Mouse (Mus musculus): ENCODE measurements around the gene Rcor1.

The Rcor1 gene

DNA sequence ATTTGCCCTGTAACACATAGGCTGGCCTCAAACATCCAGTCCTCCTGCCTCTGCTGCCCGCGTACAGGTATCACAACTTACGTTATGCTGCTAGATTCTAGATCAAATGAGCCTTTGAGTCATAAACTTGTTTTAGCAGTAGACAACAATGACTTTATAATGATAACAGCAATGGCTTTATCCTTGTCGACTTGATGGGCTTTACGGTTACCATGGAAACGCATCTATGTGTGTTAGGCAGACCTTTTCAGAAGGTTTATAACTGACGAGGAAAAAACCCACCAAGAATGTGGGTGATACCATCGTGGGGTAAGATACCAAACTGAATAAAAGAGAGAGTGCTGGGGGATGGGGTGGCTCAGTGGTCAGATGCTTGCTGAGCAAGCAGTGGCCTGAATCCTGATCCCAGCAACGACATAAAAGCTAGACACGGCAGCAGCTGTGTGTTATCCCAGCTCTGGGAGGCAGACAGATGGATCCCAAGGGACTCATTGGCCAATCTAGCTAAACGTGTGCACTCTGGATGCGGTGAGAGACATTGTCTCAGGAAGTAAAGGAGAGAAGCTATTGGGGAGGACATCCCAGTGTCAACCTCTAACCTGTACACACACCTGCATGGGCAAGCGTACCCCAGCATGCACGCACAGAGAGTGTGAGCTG is 85.6 kb downstream of the Rcor1 start:
- no peak for DNase-seq (ENCODE audit: low read depth, low spot score)

DNA sequence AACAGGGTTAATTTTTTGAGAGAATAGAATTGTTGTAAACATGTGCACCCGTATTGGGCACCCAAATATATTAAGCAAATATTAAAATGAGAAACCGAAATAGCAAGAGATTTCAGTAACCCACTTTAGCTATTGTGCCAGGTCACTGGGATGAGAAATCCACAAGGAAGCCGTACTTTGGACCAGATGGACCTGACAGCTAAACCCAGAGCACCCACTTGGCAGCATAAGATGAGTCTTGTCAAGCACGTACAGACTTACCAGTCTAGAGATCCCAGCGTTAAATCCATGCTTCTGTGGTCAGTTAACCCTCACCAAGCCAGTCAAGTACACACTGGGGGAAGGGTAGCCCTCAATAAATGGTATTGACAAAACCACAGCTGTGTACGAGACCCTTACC is 86.5 kb downstream of the Rcor1 start:
- DNase-seq (ENCODE audit: low read depth, low spot score) = no peak

DNA sequence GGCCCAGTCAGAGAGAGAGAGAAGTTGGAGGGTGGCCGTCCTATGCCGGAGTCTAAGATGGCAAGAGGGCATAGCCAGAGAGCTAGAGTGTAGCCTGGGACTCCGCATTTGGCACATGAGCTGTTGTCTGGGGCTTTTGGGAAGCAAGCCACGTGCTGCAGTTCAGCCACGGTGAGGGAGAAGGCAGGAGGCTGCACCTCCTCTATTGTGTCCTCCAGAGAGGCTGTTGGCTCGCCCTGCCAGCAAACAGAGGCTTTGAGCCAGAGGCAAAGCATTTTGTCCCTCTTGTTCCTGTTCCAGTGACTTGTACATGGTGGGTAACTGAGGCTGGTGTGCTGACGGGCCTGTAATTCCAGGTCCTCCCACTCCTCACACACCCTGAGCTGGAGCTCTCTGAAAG is 95.0 kb downstream of the Rcor1 start:
- no peak for DNase-seq (ENCODE audit: low read depth, low spot score)

DNA sequence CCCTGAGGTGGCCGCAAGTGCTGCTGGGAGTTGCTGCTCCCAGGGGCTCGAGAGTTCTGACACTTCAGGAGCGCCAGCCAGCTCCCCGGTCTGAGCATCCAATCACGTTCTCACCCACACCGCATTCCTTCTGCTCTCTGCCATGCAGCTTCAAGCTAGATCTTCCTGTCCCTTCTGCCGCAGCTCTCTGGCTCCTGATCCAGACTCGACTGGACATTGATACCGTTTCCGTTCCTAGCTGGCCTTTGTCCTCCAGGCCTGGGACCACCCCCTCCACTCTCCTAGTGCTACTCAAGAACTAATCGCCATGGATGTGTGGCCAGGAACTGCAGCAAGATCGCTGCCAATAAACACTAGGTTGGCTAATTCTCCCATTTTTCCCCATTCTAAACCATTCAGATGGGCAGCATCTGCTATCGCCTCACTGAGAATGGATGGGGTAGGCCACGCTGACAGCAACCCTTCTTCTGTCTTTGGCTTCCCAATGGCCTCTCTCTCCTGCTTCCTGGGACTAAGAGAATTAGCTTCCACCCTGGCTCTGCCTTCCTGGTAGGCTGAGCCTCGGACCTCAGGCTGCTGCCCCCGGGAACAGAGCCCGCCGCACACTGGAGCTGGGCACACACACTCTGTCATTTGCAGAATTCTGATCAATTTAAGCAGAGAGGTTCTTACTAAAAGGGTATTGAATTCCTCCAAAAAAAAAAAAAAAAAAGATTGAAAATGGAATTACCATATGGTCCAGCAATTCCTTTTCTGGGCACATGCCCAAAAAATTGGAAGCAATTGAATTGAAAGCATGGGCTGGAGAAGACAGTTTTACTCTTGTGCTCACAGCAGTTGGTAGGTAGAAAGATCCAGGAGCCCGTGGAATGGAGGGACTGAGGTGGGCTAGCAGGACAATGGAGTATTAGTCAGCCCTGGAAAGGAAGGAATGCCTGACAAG is 95.9 kb downstream of the Rcor1 start:
- no peak for DNase-seq (ENCODE audit: low read depth, low spot score)

DNA sequence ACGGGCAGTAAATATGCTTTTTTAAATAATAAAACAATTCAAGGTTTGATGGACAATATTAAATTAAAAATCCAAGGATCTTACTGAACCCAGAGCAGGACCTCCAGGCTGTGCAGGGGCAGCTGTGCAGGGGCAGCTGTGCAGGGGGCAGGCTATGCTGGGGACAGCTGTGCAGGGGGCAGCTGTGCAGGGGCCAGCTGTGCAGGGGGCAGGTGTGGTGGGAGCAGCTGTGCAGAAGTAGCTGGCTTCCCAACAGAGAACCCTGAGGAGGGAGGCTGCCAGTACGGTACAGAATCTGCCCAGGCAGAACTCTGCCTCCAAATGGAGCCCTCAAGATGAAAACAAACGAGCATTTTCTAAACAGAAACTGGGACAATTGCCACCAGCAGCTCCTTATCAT is 96.8 kb downstream of the Rcor1 start:
- DNase-seq (ENCODE audit: low read depth, low spot score) = no peak

DNA sequence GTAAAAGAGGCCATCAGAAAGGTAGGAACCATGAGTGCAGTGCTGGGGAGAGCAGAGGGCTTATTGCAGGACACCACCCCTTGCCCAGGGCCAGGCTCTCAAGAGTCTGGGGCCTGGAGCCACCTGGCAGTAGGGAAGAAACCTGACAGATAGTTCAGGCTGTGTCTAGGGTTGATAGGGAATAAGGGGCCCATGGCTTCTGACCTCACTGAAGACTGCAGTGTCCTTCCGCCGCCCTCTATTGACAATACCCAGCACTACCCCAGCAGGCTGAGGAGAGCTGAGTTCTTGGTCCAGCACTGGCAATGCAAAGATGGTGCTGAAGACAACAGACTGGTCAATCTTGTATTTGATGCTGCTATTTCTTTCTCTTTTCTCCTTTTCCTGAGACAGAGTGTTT is 97.9 kb downstream of the Rcor1 start:
- no peak for DNase-seq (ENCODE audit: low read depth, low spot score)

DNA sequence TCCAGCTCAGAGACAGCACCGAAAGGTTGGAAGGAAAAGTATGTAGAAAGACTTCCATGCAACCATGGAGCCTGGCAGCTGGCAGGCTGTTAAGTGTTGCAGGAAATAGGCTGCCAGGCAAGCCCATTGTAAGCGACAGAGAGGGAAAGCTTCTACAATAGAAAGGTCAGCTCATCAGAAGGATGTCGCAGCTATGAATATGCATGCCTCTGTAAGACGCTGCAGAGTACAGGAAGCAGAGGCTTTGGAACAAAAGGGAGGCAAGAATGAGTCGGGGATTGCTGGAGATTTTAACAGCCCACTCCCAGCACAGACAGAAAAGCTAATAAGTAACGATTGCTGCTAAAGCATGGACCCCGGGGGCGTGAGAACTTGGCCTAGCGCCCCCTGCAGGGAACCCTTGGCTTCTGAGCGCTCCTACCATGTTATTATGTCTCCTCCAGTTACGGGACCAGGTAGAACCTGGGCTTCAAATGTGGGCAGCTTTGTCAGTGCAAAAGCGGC is 103.9 kb downstream of the Rcor1 start:
- no peak for DNase-seq (ENCODE audit: low read depth, low spot score)

DNA sequence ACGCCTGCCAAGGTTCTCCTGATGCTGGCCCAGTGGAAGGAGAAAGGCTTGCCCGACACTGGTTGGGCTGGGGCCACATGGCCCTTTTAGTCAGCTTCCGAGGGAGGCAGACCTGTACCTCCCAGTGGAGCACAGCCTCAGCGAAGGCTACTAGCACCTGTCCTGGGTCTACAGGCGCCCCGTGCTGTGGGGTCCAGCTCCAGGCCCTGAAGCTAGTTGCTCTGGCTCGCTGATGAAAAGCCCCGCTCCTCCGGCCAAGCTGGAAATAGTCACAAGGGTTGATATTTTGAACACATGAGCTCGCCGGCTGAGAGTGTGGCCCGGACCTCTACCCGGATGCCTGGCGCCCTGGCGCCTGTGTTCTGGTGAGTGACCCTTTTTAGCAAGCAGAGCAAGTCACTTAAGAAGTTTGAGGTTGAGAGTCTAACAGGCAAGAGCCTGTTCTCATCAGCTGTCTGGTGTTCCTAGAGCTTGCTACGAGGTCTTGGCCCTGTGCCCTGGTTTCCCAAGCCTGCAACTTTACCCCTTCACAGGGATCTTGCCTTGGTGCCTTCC is 104.4 kb downstream of the Rcor1 start:
- no peak for DNase-seq (ENCODE audit: low read depth, low spot score)

DNA sequence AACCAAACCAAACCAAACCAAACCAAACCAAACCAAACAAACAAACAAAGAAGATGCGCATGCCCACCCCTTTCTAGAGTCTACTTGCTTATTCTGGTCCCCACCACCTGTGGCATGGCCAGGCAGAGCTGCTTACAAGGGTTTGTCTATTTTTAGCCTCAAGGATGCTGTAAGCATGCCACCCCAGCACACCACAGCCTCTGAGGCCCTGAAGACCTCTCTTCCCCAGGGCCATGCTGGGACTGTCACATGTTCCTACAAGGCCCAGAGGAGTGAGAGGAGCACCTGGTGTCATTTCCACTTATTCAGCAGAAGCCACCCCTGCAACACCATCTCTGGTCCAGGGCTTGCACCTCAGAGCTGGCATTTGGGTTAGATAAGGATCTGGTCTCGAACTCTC is 105.4 kb downstream of the Rcor1 start:
- no peak for DNase-seq (ENCODE audit: low read depth, low spot score)

DNA sequence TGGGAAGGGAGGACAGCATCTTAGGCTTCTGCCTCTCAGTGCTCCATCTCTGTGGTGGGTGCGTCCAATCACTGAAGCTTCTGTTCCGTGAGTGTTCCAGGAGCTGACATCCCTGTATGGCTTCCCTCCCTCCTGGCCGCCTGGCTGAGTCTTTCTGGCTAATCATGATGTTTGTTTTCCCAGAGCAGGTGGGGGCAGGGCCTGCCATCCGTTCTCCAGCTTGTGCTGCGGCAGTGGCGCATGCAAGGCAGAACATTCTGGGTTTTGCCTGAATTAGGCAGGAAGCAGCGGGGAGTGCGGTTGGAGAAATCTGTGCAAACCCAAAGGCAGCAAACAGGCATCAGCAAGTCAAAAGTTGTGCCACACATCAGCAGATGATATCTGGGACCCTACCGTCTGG is 106.1 kb downstream of the Rcor1 start:
- no peak for DNase-seq (ENCODE audit: low read depth, low spot score)

DNA sequence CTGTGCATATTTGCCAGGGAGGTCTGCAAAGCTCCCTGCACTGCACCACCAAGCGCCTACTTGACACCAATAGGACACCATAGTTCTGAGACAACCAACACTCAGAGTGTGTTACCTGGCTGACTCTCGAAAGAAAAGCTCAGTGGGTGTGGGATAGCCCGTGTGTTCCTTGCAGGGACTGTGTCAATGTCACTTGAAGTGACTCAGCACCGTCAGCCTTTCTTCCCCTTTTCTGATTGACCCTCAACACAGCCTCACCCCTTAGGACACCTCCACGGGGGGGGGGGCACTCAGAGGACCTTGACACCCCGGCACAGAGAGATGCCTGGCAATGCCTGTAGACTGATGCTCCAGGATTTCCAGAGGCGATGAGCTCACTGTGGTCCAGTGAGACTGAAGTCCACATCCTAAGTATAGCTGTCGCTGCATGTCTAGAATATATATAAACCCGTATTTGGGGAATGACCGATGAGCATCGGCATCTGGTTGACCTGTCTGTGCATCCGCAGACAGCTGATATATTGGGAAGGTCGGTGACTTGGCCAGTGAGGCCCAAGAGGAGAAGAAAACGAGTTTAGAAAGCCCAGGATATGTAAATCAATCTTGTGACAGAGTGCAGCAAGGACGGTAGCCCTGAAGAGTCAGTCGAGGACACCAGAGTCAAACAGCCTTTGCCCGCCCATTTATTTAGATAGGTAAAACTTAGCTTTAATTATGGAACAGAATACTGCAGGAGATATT is 110.5 kb downstream of the Rcor1 start:
- no peak for DNase-seq (ENCODE audit: low read depth, low spot score)

DNA sequence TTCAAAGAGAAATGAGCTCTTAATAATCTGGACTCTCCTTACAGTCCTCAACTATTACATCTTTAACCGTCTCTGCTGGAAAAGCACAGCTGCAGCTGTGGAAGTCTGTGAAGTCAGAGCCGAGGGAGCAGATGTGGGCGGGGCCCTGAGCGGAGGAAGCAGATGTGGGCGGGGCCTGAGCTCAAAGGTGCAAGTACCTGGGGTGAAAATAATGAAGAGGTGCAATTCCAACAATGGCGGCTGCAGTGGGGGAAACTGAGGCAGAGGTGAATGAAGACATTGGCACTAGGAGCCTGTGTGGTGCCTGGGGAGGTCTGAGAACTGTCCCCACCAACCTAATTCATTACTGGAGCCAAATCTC is 111.1 kb downstream of the Rcor1 start:
- DNase-seq (ENCODE audit: low read depth, low spot score) = no peak

DNA sequence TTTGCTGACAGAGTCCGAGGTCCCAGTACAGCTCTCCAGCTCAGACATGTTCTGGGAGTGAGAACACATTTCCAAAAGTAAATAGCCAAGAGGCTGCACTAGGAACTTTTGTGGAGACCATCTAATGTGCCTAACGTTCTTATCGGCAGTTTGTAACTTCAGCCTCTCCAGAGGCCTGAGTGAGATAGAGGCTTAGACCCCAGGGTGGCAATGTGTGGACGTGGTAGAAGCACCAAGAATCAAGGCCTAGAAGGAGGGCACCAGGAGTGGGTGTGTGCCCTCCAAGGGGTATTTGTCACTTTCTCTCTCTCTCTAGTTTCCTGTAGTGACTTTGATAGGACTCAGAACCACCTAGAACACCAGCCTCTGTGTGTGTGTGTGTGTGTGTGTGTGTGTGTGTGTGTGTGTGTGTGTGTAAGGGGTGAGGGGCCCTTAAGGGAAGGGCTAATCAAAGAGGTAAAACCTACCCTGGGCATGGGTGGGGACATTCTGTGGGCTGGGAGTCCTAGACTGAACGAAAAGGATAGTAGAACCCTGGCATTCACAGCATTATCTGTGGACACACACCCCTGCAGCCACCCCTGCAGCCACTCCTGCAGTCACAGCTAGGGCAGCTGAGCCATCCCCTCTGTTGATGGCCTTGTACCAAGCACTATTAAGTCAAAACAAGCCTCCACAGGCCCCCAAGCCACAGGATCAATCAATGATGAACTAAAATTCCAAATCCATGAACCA is 112.4 kb downstream of the Rcor1 start:
- DNase-seq (ENCODE audit: low read depth, low spot score) = no peak

DNA sequence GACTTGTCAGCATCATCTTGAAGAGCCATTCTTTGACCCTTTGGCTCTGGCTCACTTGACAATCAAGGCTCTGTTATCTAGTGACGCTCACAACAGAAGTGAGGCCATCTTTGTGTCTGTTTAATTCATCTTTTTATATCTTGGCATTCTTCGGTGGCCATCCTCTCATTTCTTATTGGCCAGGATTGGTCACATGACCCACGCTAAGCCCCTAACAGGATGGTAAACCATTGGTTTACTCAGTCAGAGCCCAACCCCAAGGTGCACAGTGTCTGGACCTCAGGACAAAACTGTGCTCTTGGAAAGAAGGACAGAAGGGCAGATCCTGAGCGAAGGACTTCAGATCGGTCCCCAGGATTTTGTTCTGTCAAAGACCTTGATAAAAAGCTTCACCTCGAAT is 113.4 kb downstream of the Rcor1 start:
- no peak for DNase-seq (ENCODE audit: low read depth, low spot score)

DNA sequence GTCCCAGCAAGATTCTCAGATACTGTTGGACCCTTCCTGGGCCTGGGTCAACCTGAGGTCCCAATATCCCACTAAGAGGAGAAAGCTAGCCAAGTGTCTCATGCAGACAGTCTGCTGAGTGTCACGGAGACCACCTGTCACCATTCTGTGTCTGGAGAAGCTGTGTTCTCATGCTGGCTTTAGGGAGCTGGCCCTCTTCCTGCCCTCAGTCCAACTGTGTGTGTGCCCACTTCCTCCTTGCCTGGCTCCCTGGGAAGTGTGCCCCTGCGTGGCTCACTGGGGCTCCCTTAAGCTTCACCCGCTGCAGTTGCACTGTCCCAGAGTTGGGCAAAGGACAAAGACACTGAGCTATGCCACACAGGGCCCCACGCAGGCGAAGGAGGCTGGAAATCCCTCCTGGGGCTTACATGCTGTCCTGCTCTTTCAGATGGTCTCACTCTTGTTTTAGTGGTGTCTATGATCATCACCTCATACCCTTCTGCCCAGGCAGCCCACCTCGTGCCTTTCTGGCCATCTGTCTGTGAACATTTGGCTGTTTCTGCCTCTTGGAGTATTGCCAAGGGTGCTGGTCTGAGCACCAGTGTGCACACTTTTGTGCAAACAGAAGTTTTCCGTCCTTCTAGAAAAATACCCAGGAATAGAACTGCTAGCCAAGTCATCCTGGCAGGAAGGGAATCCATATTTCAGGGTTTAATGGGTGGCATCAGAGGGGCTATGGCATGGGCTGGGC is 114.0 kb downstream of the Rcor1 start:
- DNase-seq (ENCODE audit: low read depth, low spot score) = no peak

DNA sequence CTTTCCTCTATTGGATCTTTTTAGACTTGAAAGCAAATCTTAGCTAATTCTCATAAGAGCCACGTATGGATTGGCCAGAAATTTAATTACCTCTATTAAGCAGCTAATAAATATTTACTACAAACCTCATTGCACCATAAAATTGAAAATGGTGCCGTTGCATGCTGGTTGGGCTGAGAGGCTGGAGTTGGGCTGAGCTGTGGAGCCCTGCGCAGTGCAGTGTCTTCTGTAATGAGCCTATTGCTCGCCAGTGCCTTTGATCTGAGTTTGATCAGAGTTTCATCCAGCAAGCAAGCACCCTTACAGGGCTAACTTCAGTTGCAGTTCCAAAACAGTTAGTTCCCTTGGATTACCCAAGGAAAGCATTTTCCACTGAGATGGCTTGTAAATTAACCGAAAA is 114.8 kb downstream of the Rcor1 start:
- DNase-seq (ENCODE audit: low read depth, low spot score) = no peak

DNA sequence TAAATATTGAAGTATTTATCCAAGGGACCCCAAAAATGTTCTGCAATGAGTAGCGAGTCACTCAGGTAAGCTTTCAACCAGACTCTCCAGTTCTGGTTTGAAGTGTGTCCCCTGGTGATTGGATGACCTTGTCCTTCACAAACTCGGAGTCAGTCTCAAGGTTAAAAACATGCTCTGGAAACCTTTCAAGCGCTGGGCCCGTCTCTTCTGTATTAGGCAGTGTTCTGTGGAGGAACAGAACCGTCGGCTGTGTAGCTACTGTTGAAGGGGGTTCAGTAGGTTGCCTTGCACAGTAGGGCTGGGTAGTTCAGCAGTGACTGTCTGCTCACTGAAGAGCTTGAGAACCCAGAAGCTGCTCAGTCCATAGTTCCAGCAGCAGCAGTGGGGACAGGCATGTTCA is 115.5 kb downstream of the Rcor1 start:
- no peak for DNase-seq (ENCODE audit: low read depth, low spot score)

DNA sequence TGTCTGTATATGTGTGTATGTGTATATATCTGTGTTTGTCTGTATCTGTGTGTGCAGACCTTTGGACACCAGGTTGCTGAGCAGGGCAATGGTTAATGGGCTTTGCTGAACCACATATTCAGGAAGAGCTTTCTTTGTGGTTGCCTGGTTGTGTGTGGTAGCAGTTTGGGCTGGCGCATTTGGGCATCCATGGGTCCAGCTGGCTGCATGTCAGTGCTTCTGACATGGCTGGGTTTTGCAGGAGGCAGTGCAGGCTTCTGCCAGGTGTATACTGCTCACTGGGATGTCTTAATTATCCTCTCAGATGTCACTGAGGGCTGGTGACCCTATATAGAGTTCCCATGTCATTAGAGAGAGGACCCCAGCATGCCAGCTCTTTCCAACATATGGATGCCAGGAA is 116.6 kb downstream of the Rcor1 start:
- DNase-seq (ENCODE audit: low read depth, low spot score) = no peak

DNA sequence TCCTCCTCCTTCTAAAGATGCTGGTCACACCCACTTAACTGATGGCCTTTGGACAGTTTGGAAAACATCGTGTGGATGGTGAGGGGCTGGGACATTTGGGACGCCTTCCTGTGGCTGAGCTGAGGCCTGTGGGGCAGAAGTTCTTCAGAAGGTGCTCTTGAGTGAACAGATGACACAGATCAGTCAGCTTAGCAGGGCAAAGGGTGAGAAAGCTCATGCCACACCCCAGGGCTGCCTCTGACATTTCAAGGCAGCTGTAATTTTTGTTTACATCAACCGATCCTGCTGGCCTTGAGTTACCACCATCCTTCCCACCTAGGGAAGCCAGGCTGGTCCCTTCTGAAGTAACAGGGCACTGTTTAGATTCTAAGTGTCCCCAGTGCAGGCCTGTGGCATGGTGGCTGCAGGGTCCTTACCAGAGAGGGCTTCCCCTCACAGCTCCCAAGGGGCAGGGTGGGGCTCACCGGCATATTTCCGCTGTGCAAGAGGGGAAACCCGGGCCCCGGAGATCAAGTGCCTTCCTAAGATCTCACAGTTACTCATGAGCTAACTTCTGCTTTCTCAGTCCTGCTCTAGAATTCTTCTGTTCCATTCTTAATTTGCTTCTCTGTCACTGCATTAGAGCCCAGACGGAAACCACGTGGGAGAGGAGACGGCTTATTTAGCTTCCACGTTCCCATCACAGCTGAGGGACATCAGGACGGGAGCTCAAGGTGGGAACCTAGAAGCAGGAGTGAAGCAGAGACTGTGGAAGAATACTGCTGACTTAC is 120.7 kb downstream of the Rcor1 start:
- peak; percentile 56 for DNase-seq (ENCODE audit: low read depth, low spot score)

DNA sequence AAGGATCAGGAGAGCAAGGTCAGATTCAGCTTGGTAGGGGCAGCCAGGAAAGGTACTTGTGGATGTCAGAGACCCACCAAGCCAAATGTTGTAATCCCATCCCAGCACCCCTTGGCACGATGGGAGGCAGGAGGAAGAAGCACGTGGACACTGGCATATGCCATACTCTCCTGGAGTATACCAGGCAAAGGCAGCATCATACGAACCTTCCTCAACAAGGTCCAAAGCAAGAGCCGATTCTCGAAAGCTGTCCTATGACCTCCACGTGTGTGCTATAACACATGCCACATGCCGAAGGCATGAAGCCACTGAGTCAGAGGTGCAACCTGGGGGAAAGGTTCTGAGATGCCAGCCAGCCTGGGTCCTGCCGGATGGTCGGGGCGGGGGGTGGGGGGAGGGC is 121.7 kb downstream of the Rcor1 start:
- no peak for DNase-seq (ENCODE audit: low read depth, low spot score)
